Mouse (Mus musculus) neural tube, embryonic 13.5 days (tissue): ENCODE results near the gene Rpl34. TPM values are rescaled to one million over a fixed set of nuclear protein-coding genes. Genes with fewer than 3 reads are reported as not detected.

Experiments used
- ATAC-seq: fragments of 200-750 bp; cut with Nextera tagmentation; 2 replicates; pipeline ENCODE4 v1.8.0; 2017; ENCODE audit warnings: low read depth, mild to moderate bottlenecking, moderate TSS enrichment, moderate library complexity
- H3K27ac ChIP-seq: fragments of 300-500 bp; sonication (generic); replicated peaks from 2 replicates; pipeline ENCODE4 v1.5.1; 2015; ENCODE audit warnings: moderate library complexity, mild to moderate bottlenecking, inconsistent platforms
- H3K27me3 ChIP-seq: fragments of 300-500 bp; sonication (generic); 2 replicates; pipeline ENCODE4 v1.6.1; 2015; ENCODE audit warnings: mild to moderate bottlenecking, inconsistent platforms
- H3K36me3 ChIP-seq: fragments of 300-500 bp; sonication (generic); 2 replicates; pipeline ENCODE4 v1.6.1; 2015; ENCODE audit warnings: mild to moderate bottlenecking, inconsistent platforms
- H3K4me1 ChIP-seq: fragments of 300-500 bp; sonication (generic); replicated peaks from 2 replicates; pipeline ENCODE4 v1.6.1; 2015; ENCODE audit warnings: inconsistent platforms
- H3K4me2 ChIP-seq: fragments of 300-500 bp; sonication (generic); 2 replicates; pipeline ENCODE4 v1.6.1; 2015; ENCODE audit warnings: inconsistent platforms, mild to moderate bottlenecking, moderate library complexity
- H3K4me3 ChIP-seq: fragments of 300-500 bp; sonication (generic); 2 replicates; pipeline ENCODE4 v1.5.1; 2015; ENCODE audit warnings: mild to moderate bottlenecking, inconsistent platforms
- H3K9ac ChIP-seq: fragments of 300-500 bp; sonication (generic); 2 replicates; pipeline ENCODE4 v1.6.1; 2015; ENCODE audit warnings: moderate library complexity, mild to moderate bottlenecking, inconsistent platforms
- H3K9me3 ChIP-seq: fragments of 300-500 bp; sonication (generic); 2 replicates; pipeline ENCODE4 v1.6.1; 2016; ENCODE audit warnings: inconsistent platforms
- WGBS: fragments of 180-500 bp; shearing (Covaris S2); methylation state at CpG from one replicate; pipeline ENCODE4 v1.1.7; 2015; 5-methylcytosine and 5-hydroxymethylcytosine counted together
- polyA plus RNA-seq: library from polyadenylated mRNA; unstranded; fragments of >200 nt; fragmentation: Nextera tagmentation; extraction: Ambion mirVana; gene quantifications from 2 replicates; pipeline ENCODE4 v1.2.1, GENCODE M21; 2015

The Rpl34 gene
- 556 and 623 TPM in 2 replicates for polyA plus RNA-seq

DNA sequence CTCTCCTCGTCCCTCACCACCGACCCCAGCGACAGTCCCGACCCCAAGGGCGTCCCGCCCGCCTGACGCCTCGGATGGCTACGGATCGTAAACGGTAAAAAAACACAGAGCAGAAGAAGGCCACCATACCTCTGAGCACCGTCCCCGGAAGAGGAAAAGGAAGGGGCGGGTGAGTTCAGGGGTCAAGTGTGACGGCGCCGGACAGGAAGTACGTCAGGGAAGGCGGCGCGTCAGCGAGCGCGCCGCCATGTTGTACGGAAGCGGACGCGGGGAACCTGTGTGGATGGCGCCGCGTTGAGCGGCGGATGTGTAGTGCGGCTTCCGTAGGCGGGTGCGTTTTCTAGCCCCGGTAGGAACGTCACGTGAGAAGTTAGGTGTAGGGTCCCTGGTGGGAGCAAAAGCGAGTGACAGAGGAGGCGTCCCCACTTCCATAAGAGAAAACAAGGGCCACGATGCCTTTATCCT, at the start of gene Rpl34:
TSS of gene Rpl34 (minus strand) at position 210 of the 465 bp plus-strand sequence.
- Histone ChIP-seq H3K27ac (peak within 1 kb of the TSS; percentile 92), H3K4me3 (peak within 1 kb of the TSS; percentile 90), H3K36me3 (peaks cover 38% of the 10 kb centered on the region), H3K9me3 (no peaks in the 10 kb centered on the region), H3K27me3 (no peaks in the 10 kb centered on the region), H3K9ac (peak within 1 kb of the TSS; percentile 97), H3K4me2 (peak within 1 kb of the TSS; percentile 83), H3K4me1 (peaks cover 24% of the 10 kb centered on the region)
- WGBS = under 1% methylated on average over 45 of the region's 45 CpGs
- ATAC-seq = peak; percentile 99

DNA sequence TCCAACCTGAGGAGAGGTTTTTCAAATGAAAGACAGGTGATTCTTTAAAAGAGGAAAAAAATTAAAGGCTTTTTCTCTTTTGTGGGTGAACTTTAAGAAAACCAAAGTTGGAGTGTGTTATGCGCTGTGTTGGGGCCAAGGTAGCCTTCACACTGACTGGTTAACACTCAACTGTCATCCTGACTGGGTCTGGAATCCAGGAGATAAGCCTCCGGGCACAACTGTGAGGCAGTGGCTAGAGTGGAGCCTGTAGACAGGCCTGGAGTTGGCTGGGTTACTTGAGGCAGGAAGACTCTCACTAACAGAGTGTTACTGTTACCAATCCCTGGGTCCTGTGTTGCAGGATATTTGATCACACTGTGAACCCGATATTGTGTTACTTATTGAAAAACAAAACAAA, 38.0 kb upstream of the Rpl34 start:
- no peak overlapping the region for H3K4me2 ChIP-seq
- no peaks in the 10 kb centered on the region for H3K4me1 ChIP-seq
- no peak overlapping the region for H3K4me3 ChIP-seq
- no peak for ATAC-seq
- WGBS = 93% methylated on average over 3 of the region's 3 CpGs
- H3K27ac ChIP-seq = no peak overlapping the region
- H3K9ac ChIP-seq = no peak overlapping the region
- no peaks in the 10 kb centered on the region for H3K9me3 ChIP-seq
- no peaks in the 10 kb centered on the region for H3K36me3 ChIP-seq
- H3K27me3 ChIP-seq = no peaks in the 10 kb centered on the region

DNA sequence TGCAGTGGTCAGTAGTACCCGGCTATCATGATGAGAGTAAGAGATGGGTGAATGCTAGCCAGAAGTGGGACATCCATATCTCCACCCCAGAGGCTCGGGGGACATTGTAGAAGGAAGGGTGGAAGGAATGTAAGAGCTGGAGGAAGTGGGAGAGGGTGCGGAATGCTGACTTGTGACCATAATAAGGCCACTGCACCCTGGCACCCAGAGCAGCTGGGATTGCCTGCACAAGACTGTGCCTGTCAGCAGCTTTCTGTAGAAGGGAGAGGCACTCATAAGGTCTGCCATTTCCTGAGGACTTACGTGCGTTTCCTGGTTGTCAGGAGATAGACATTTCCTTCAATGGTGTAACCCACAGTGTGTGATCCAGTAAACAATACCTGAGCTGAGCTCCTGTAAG, 33.9 kb upstream of the Rpl34 start:
- Histone ChIP-seq H3K9ac (no peak overlapping the region), H3K4me3 (no peak overlapping the region), H3K36me3 (no peaks in the 10 kb centered on the region), H3K4me2 (no peak overlapping the region), H3K27me3 (no peaks in the 10 kb centered on the region), H3K4me1 (peaks cover 7% of the 10 kb centered on the region), H3K9me3 (no peaks in the 10 kb centered on the region), H3K27ac (no peak overlapping the region)
- 84% methylated on average over 5 of the region's 5 CpGs for WGBS
- ATAC-seq = no peak

DNA sequence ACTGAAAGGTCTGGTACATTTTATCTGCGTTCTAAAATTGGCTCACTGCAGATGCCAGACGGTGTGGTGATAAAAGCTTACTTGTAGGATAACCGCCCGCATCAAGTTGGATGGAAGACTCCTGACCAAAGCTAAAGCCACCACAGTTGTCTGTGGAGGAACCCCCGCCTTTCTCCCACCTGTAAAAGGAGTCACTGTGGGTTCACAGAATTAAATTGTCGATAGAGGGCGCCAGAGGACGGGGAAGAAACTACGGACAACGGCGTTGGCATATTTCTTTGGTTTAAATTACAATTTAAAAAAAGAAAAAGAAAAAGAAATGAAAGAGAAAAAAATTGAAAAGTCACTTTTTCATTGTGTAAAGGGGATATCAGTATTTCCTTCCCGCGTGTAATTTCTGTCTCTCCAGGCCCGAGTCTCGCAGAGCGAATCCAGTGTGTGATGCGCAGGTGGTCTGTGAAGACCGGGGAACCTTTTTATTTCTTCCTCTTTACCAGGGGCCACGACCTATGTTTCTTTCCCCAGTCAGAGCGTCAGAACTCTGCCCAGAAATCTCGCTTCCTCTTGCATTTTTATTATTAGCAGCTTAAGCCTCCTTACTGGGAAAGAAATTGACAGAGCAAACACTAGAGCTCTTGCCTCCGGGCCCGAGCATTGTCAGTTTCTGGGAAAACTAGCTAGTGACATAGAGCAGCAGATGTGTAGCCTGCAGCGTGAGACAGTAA, 30.7 kb upstream of the Rpl34 start:
- Histone ChIP-seq H3K36me3 (no peaks in the 10 kb centered on the region), H3K9me3 (no peaks in the 10 kb centered on the region), H3K4me1 (peaks cover 25% of the 10 kb centered on the region), H3K9ac (no peak overlapping the region), H3K27me3 (no peaks in the 10 kb centered on the region), H3K27ac (no peak overlapping the region), H3K4me2 (no peak overlapping the region), H3K4me3 (no peak overlapping the region)
- 63% methylated on average over 24 of the region's 24 CpGs for WGBS
- ATAC-seq = no peak

DNA sequence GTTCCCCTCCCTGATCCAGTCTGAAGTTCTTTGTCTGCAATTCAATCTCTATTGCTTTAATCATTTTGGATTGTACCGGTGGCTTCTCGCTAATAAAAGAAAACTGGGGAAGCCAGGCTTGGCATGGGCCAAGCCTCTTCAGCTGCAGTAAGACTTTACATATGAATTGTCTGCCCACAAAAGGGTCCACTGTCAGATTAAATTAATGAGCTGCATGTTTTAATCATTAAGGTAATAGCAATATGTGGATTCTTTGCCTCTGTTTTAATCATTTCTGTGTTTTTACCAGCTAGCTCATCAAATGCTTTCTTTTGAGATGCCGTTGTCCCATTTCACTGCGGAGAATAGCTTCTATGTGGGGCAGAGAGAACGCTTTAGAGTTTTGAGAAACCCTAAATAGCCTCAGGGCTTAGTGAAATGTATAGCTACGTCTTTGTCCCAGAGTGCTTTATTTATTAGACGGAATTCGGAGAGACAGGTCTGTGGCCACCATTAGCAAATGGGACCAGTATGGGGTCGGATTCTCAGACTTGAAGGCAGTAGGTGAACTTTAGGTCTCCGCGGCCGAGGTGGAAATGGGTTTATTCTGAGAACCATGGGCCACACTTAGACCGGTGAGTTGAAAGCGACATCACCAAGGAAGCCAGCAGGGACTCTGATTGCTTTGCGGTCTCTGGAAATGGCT, 28.1 kb upstream of the Rpl34 start:
- H3K9ac ChIP-seq = no peak overlapping the region
- no peaks in the 10 kb centered on the region for H3K9me3 ChIP-seq
- peak overlapping the region; percentile 15 for H3K4me2 ChIP-seq
- ATAC-seq = no peak
- no peak overlapping the region for H3K27ac ChIP-seq
- H3K27me3 ChIP-seq = no peaks in the 10 kb centered on the region
- 29% methylated on average over 15 of the region's 15 CpGs for WGBS
- no peak overlapping the region for H3K4me3 ChIP-seq
- H3K4me1 ChIP-seq = peaks cover 25% of the 10 kb centered on the region
- H3K36me3 ChIP-seq = no peaks in the 10 kb centered on the region

DNA sequence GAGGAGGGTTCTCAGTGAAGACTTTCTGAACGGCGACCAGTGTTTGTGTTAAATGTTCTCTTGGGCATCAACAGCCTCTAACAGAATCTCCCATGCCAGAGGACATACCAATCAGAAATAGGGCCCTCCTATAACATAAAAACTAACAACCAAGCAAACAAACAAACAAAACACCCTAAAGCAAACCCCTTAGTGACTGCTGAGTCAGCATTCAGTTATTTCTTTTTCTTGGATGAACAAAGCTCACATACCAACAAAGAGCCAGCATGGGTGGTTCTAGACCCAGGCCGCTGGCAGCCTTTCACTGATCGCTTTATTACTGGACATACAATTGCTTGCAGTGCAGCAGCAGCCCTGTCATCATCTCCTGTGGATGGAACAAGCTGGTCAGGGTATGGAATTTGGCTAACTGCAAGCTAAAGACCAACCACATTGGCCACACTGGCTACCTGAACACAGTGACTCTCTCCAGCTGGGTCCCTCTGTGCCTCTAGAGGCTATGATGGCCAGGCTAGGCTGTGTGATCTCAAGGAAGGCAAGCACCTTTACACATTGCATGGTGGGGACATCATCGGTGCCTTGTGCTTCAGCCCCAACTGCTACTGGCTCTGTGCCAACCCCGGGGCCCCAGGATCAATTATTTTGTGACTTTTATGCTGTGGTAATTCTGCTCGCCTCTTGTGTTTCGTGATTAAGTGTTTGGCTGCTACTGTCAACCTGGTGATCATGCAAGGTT, 27.1 kb upstream of the Rpl34 start:
- no peak overlapping the region for H3K4me3 ChIP-seq
- H3K27ac ChIP-seq = no peak overlapping the region
- H3K36me3 ChIP-seq = no peaks in the 10 kb centered on the region
- peak; percentile 47; the same call in 1 of the 2 replicates for ATAC-seq
- no peak overlapping the region for H3K9ac ChIP-seq
- H3K27me3 ChIP-seq = no peaks in the 10 kb centered on the region
- peaks cover 25% of the 10 kb centered on the region for H3K4me1 ChIP-seq
- H3K9me3 ChIP-seq = no peaks in the 10 kb centered on the region
- 59% methylated on average over 8 of the region's 8 CpGs for WGBS
- H3K4me2 ChIP-seq = peak overlapping the region; percentile 15; the same call in 1 of the 2 replicates

DNA sequence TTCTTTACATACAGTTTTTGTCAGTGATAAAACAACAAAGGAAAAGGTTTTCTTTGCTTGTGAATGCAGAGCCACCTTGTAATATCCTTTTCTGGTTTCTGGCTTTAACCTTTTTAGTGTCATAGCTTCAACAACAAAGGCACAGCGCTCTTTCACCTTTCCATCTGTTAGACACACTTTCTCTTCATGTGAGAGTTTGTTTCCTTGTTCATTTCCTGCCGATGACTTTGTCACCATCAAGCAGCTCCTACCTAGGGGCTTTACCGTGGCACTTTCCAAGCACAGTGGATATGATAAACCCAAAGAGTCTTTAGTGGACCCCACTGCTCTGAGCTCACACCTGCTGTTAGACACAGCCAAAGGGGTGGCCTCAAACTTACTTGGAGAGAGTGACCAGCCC, 19.0 kb upstream of the Rpl34 start:
- Histone ChIP-seq H3K27ac (no peak overlapping the region), H3K4me3 (no peak overlapping the region), H3K27me3 (no peaks in the 10 kb centered on the region), H3K4me1 (peaks cover 14% of the 10 kb centered on the region), H3K9ac (no peak overlapping the region), H3K9me3 (no peaks in the 10 kb centered on the region), H3K4me2 (no peak overlapping the region), H3K36me3 (no peaks in the 10 kb centered on the region)
- ATAC-seq = no peak
- 86% methylated on average over 3 of the region's 3 CpGs for WGBS

DNA sequence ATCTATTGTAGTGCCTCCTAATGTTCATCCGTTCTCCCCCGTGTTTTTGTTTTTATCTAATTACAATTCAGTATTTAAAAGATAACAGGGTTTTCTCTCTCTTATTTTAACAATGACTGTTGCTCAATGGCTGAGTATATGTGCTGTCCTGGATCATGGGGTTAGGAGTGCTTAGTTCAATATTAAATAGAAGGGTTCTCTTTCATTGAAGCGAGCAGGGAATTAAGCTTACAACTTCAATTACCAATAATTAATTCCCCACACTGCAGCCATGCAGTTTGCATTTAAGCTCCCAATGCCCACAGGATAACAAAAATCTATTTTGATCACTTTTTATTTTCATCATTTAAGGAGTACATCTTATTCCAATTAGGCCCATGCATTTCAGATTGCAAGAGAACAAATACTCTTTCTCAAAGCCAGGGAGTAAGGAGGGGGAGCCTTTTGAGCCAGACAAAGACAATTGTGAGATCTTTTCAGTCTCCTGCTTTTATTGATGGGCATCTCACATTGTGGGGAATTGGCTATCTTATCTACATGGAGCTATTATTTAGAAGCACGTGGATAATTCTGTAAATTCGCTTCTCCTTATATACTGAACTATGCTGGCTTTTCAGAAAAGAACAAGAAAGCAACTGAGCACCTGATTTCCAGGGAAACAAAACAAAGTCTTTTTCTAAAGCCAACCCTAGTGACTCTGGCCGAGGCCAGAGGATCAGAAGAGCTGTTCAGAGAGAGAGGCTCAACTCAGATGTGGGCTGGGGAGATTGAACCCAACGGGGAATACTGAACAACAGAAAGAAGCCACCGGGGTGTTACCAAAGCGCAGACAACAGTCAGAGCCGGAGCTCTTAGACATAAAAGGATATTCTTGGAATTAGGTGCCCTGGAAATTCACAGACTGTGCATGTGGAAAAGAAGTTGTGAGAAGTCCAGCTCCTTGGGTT, 16.7 kb upstream of the Rpl34 start:
- no peak for ATAC-seq
- Histone ChIP-seq H3K4me2 (no peak overlapping the region), H3K4me3 (no peak overlapping the region), H3K27me3 (no peaks in the 10 kb centered on the region), H3K4me1 (peaks cover 14% of the 10 kb centered on the region), H3K9me3 (no peaks in the 10 kb centered on the region), H3K27ac (no peak overlapping the region), H3K36me3 (no peaks in the 10 kb centered on the region), H3K9ac (no peak overlapping the region)
- 30% methylated on average over 10 of the region's 10 CpGs for WGBS

DNA sequence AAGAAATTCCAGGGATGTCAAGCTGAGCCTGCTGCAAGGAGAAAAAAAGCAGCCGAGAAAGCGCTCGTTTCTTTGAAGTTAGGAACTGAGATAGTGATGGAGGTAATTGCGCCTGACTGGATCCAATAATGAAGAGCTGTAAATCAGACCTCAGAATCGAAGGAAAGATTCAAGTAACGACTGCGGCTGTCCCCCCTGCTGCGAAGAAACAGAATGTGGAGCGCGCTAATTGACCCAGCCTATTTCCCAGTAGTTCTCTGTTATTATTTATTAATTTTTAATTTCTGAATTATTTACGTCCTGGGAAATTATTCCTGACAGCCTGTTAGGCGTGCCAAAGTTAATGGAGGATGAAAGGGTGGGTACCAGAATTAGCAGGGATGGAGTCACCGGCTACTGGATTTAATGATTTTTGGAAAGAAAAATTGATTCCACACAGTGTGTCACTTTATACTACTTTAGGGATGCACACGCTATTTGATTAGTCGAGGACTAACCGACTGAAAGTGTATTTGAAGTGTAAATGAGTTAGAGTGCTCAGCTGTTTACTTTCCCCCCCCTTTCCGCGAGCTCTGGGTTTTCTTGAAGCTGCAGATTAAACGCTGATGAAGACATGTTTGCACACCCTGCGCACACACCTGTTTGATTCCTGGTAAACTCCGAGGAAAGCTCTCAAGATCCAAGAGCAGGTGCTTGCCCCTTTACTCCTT, 7.6 kb upstream of the Rpl34 start:
- H3K27me3 ChIP-seq = no peaks in the 10 kb centered on the region
- peak; percentile 70 for ATAC-seq
- peak overlapping the region; percentile 26 for H3K4me2 ChIP-seq
- H3K9ac ChIP-seq = no peak overlapping the region
- H3K9me3 ChIP-seq = no peaks in the 10 kb centered on the region
- no peak overlapping the region for H3K4me3 ChIP-seq
- H3K36me3 ChIP-seq = no peaks in the 10 kb centered on the region
- 15% methylated on average over 21 of the region's 21 CpGs for WGBS
- peaks cover 21% of the 10 kb centered on the region for H3K4me1 ChIP-seq
- H3K27ac ChIP-seq = 0 out of 2 replicates have a peak overlapping the region, but pooled peaks have one; percentile 64

DNA sequence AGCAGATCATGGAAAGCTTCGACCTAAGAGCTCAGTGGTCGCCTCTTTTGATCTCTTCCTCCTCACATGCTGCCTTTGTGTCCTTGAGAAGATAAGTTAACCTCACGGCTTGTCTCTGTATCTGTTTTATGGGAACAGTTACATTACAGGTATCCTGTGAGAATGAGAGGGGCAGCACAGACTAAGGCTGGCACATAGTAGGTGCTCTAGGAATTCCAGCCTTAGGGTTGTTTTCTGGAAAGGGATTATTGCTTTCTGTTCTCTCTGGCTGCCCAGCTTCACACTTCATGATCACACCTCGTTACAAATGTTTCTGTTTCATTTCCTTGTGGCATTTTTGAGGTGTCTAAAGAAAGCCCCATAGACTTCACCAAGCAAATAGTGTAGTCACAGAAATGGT, 6.6 kb upstream of the Rpl34 start:
- Histone ChIP-seq H3K4me1 (peaks cover 21% of the 10 kb centered on the region), H3K27me3 (no peaks in the 10 kb centered on the region), H3K27ac (peak overlapping the region; percentile 64), H3K4me2 (0 out of 2 replicates have a peak overlapping the region, but pooled peaks have one; percentile 3), H3K9ac (no peak overlapping the region), H3K9me3 (no peaks in the 10 kb centered on the region), H3K4me3 (no peak overlapping the region), H3K36me3 (no peaks in the 10 kb centered on the region)
- no peak for ATAC-seq
- WGBS = 52% methylated on average over 4 of the region's 4 CpGs
